Mouse (Mus musculus): Measurements from ENCODE around the gene Zfp408. TPM values are rescaled to one million over a fixed set of nuclear protein-coding genes. Genes with fewer than 3 reads are reported as not detected.
"Not testable (repeated sequence)": the region's sequence is repeated elsewhere in the genome, so short reads cannot be mapped to it uniquely, and the experiment has no call there.

Gene Zfp408
- total and polyA plus RNA-seq, 2 experiments from 2014 or later = 4.0 to 11.1 TPM

- no peaks in the 10 kb centered on the region for H3K36me3 ChIP-seq (replicated peaks; ENCODE audit: control insufficient read depth, insufficient read depth, low read length)
- TF ChIP-seq CTCF (IDR thresholded peaks at IDR 0.05; ENCODE audit: low read depth) (no peak), EP300 (IDR thresholded peaks at IDR 0.05; ENCODE audit: low read depth) (no peak)
- no peak for ATAC-seq (ENCODE audit: insufficient read depth, low read depth)
Measured at GRCm38 (mm10) chr2:91630384-91630783, 19.2 kb downstream of the Zfp408 start.

GRCm38 (mm10) chr2:91629682-91630081, 19.9 kb downstream of the Zfp408 start:
- 73% methylated on average over 18 of the region's 18 CpGs for WGBS
- no peak overlapping the region for H3K4me3 ChIP-seq (ENCODE audit: low read depth, low read length)
- no peaks in the 10 kb centered on the region for H3K4me1 ChIP-seq (ENCODE audit: control insufficient read depth, insufficient read depth)
- no peak overlapping the region for H3K9ac ChIP-seq (replicated peaks; ENCODE audit: low read depth, low read length)
- DNase-seq (ENCODE audit: low spot score) (no peak), ATAC-seq (ENCODE audit: insufficient read depth, low read depth) (0 out of 2 replicates have a peak, but pooled peaks have one; percentile 24)
- H3K36me3 ChIP-seq (replicated peaks; ENCODE audit: control insufficient read depth, insufficient read depth, low read length) = no peaks in the 10 kb centered on the region
- no peaks in the 10 kb centered on the region for H3K9me3 ChIP-seq (replicated peaks; ENCODE audit: control insufficient read depth, low read length)
- no peak overlapping the region for H3K27ac ChIP-seq (ENCODE audit: low read depth)
- H3K4me2 ChIP-seq (ENCODE audit: low read depth, low read length) = no peak overlapping the region
- TF ChIP-seq CTCF (IDR thresholded peaks at IDR 0.05; ENCODE audit: low read depth) (no peak), EP300 (IDR thresholded peaks at IDR 0.05; ENCODE audit: low read depth) (no peak)
- no peaks in the 10 kb centered on the region for H3K27me3 ChIP-seq (ENCODE audit: control insufficient read depth, insufficient read depth, low read length)

More at GRCm38 (mm10) chr2:91630384-91630783, 19.2 kb downstream of the Zfp408 start:
- no peak overlapping the region for H3K4me3 ChIP-seq (ENCODE audit: low read depth, low read length)
- H3K9me3 ChIP-seq (replicated peaks; ENCODE audit: control insufficient read depth, low read length) = no peaks in the 10 kb centered on the region
- H3K27ac ChIP-seq (ENCODE audit: low read depth) = no peak overlapping the region
- 86% methylated on average over 12 of the region's 12 CpGs for WGBS
- H3K27me3 ChIP-seq (ENCODE audit: control insufficient read depth, insufficient read depth, low read length) = no peaks in the 10 kb centered on the region
- H3K9ac ChIP-seq (replicated peaks; ENCODE audit: low read depth, low read length) = no peak overlapping the region
- no peak for DNase-seq (ENCODE audit: low spot score)
- H3K4me1 ChIP-seq (ENCODE audit: control insufficient read depth, insufficient read depth) = no peaks in the 10 kb centered on the region
- H3K4me2 ChIP-seq (ENCODE audit: low read depth, low read length) = no peak overlapping the region

GRCm38 (mm10) chr2:91628171-91628570, 21.4 kb downstream of the Zfp408 start:
- DNase-seq (ENCODE audit: low spot score) (no peak), ATAC-seq (ENCODE audit: insufficient read depth, low read depth) (no peak)
- Histone ChIP-seq H3K27ac (ENCODE audit: low read depth) (no peak overlapping the region), H3K4me1 (ENCODE audit: control insufficient read depth, insufficient read depth) (no peaks in the 10 kb centered on the region), H3K4me2 (ENCODE audit: low read depth, low read length) (no peak overlapping the region), H3K4me3 (ENCODE audit: low read depth, low read length) (no peak overlapping the region), H3K9ac (replicated peaks; ENCODE audit: low read depth, low read length) (no peak overlapping the region), H3K36me3 (replicated peaks; ENCODE audit: control insufficient read depth, insufficient read depth, low read length) (no peaks in the 10 kb centered on the region), H3K9me3 (replicated peaks; ENCODE audit: control insufficient read depth, low read length) (no peaks in the 10 kb centered on the region), H3K27me3 (ENCODE audit: control insufficient read depth, insufficient read depth, low read length) (no peaks in the 10 kb centered on the region)
- 87% methylated on average over 8 of the region's 8 CpGs for WGBS
- TF ChIP-seq EP300 (IDR thresholded peaks at IDR 0.05; ENCODE audit: low read depth) (no peak), CTCF (IDR thresholded peaks at IDR 0.05; ENCODE audit: low read depth) (no peak)

- H3K4me1 ChIP-seq (ENCODE audit: control insufficient read depth, insufficient read depth) = no peaks in the 10 kb centered on the region
- no peak overlapping the region for H3K4me3 ChIP-seq (ENCODE audit: low read depth, low read length)
- DNase-seq (ENCODE audit: low spot score) (no peak), ATAC-seq (ENCODE audit: insufficient read depth, low read depth) (no peak)
- peaks cover 2% of the 10 kb centered on the region for H3K36me3 ChIP-seq (replicated peaks; ENCODE audit: control insufficient read depth, insufficient read depth, low read length)
- TF ChIP-seq EP300 (IDR thresholded peaks at IDR 0.05; ENCODE audit: low read depth) (no peak), CTCF (IDR thresholded peaks at IDR 0.05; ENCODE audit: low read depth) (no peak)
- H3K4me2 ChIP-seq (ENCODE audit: low read depth, low read length) = no peak overlapping the region
- no peak overlapping the region for H3K9ac ChIP-seq (replicated peaks; ENCODE audit: low read depth, low read length)
- no peak overlapping the region for H3K27ac ChIP-seq (ENCODE audit: low read depth)
- no peaks in the 10 kb centered on the region for H3K27me3 ChIP-seq (ENCODE audit: control insufficient read depth, insufficient read depth, low read length)
- 77% methylated on average over 5 of the region's 5 CpGs for WGBS
- H3K9me3 ChIP-seq (replicated peaks; ENCODE audit: control insufficient read depth, low read length) = no peaks in the 10 kb centered on the region
Measured at GRCm38 (mm10) chr2:91627486-91627885, 22.1 kb downstream of the Zfp408 start.

- not testable (repeated sequence) for H3K9me3 ChIP-seq (replicated peaks; ENCODE audit: control insufficient read depth, low read length); H3K27me3 ChIP-seq (ENCODE audit: control insufficient read depth, insufficient read depth, low read length); DNase-seq (ENCODE audit: low spot score); H3K9ac ChIP-seq (replicated peaks; ENCODE audit: low read depth, low read length); H3K4me3 ChIP-seq (ENCODE audit: low read depth, low read length); ATAC-seq (ENCODE audit: insufficient read depth, low read depth); H3K27ac ChIP-seq (ENCODE audit: low read depth); H3K4me1 ChIP-seq (ENCODE audit: control insufficient read depth, insufficient read depth); H3K4me2 ChIP-seq (ENCODE audit: low read depth, low read length)
- peaks cover 41% of the 10 kb centered on the region for H3K36me3 ChIP-seq (replicated peaks; ENCODE audit: control insufficient read depth, insufficient read depth, low read length)
- WGBS = 88% methylated on average over 7 of the region's 7 CpGs
Measured at GRCm38 (mm10) chr2:91623366-91623765, 26.2 kb downstream of the Zfp408 start.

- no peaks in the 10 kb centered on the region for H3K9me3 ChIP-seq (replicated peaks; ENCODE audit: control insufficient read depth, low read length)
- TF ChIP-seq CTCF (IDR thresholded peaks at IDR 0.05; ENCODE audit: low read depth) (no peak), EP300 (IDR thresholded peaks at IDR 0.05; ENCODE audit: low read depth) (no peak)
- H3K27ac ChIP-seq (ENCODE audit: low read depth) = no peak overlapping the region
- no peak overlapping the region for H3K9ac ChIP-seq (replicated peaks; ENCODE audit: low read depth, low read length)
- no peak for DNase-seq (ENCODE audit: low spot score)
- H3K4me2 ChIP-seq (ENCODE audit: low read depth, low read length) = no peak overlapping the region
- peaks cover 51% of the 10 kb centered on the region for H3K36me3 ChIP-seq (replicated peaks; ENCODE audit: control insufficient read depth, insufficient read depth, low read length)
- H3K4me1 ChIP-seq (ENCODE audit: control insufficient read depth, insufficient read depth) = no peaks in the 10 kb centered on the region
- H3K4me3 ChIP-seq (ENCODE audit: low read depth, low read length) = no peak overlapping the region
- 93% methylated on average over 5 of the region's 5 CpGs for WGBS
- ATAC-seq (ENCODE audit: insufficient read depth, low read depth) = no peak
- no peaks in the 10 kb centered on the region for H3K27me3 ChIP-seq (ENCODE audit: control insufficient read depth, insufficient read depth, low read length)
Measured at GRCm38 (mm10) chr2:91622356-91622755, 27.2 kb downstream of the Zfp408 start.

GRCm38 (mm10) chr2:91609370-91609769, 40.2 kb downstream of the Zfp408 start:
- H3K27me3 ChIP-seq (ENCODE audit: control insufficient read depth, insufficient read depth, low read length); H3K9me3 ChIP-seq (replicated peaks; ENCODE audit: control insufficient read depth, low read length); ATAC-seq (ENCODE audit: insufficient read depth, low read depth); H3K27ac ChIP-seq (ENCODE audit: low read depth); H3K4me1 ChIP-seq (ENCODE audit: control insufficient read depth, insufficient read depth); H3K9ac ChIP-seq (replicated peaks; ENCODE audit: low read depth, low read length); H3K4me2 ChIP-seq (ENCODE audit: low read depth, low read length); H3K4me3 ChIP-seq (ENCODE audit: low read depth, low read length); DNase-seq (ENCODE audit: low spot score): not testable (repeated sequence)
- H3K36me3 ChIP-seq (replicated peaks; ENCODE audit: control insufficient read depth, insufficient read depth, low read length) = peaks cover 55% of the 10 kb centered on the region

Measured in heart, postnatal 0 days (tissue).